Mouse (Mus musculus) layer of hippocampus, adult 8-10 months (tissue): Measurements from ENCODE around the gene Phpt1. TPM values are rescaled to one million over a fixed set of nuclear protein-coding genes. Genes with fewer than 3 reads are reported as not detected.

Experiments used
- DNase-seq, 2 experiments: peaks; one replicate each; pipeline ENCODE4 v3.0.0; 2022; ENCODE audit warnings: low spot score in 2 of 2
- total RNA-seq, 4 experiments: library from RNA; stranded (reverse); gene quantifications; 2 replicates each; pipeline ENCODE4 v1.2.4; 2022

Phpt1 gene
- total RNA-seq, 4 experiments from 2014 or later = 64.6 to 76.6 (median 69.6) TPM

DNA sequence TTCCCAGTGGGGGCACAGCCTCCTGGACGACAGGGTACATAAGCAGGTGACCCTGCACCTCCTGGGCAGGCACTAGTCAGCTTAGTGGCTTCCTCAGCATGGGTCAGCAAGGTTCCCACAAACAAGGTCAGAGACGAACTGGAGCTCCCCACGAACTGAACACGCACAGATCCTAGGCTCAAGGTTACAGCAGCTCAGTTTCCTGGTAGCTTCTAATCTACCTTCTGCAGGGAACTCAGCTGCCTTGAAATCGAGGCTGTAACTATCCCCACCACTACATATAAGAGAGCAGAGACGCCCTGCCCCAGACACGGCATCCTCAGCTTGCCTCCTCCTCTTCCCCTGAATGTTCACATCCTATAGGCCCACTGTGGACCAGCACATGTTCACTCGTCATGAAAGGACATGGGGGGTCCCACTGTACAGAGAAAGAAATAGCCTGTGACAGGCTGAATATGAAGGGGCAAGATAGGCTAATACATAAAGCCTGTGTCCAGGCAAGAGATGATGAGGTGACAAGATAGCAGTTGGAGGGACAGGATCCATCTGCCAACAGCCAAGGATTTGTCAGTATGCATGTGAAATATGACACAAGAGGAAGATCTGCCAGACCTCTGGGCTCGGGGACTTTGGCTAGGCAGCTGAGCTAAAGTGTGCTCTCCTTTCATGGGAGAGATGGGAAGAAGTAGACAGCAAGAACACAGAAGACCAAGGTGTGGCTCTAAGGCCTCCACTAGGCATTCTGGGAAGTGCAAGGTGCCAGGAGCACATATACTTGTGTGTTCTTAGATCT is 48.3 kb downstream of the Phpt1 start:
- no peak for DNase-seq

Other genes starting within 250 kb of the Phpt1 start
- gene Man1b1, start 242.9 kb downstream of the Phpt1 start, total RNA-seq = 10 to 100 TPM; 53.7 to 68.2 (median 59.6) TPM
- gene Dpp7, start 218.9 kb downstream of the Phpt1 start, total RNA-seq = 10 to 100 TPM; 38.9 to 52.9 (median 45.4) TPM
- gene Uap1l1, start 209.5 kb downstream of the Phpt1 start, total RNA-seq = 10 to 100 TPM; 12.0 to 28.7 (median 20.3) TPM
- gene Sapcd2, start 202.9 kb downstream of the Phpt1 start, total RNA-seq = 1 to 10 TPM; 2.4 to 4.6 (median 4.2) TPM
- gene Entpd2, start 179.3 kb downstream of the Phpt1 start, total RNA-seq = 10 to 100 TPM; 14.6 to 20.7 (median 16.8) TPM
- gene Npdc1, start 175.9 kb downstream of the Phpt1 start, total RNA-seq = 100 to 1,000 TPM; 390 to 435 (median 411) TPM
- under 1 TPM; 0.35 to 0.98 (median 0.44) TPM for gene Fut7, start 152.0 kb downstream of the Phpt1 start, total RNA-seq
- gene Abca2, start 146.5 kb downstream of the Phpt1 start, total RNA-seq = 100 to 1,000 TPM; 165 to 186 (median 183) TPM
- gene Clic3, start 118.4 kb downstream of the Phpt1 start, total RNA-seq = under 1 TPM in 2 of 4 experiments, not detected in 2; 0.43 to 0.92 TPM
- gene Paxx, start 114.1 kb downstream of the Phpt1 start, total RNA-seq = 10 to 100 TPM; 60.3 to 63.5 (median 61.8) TPM
- gene Ptgds, start 105.2 kb downstream of the Phpt1 start, total RNA-seq = 1,000 to 10,000 TPM in 3 of 4 experiments, 100 to 1,000 TPM in 1; 912 to 1,488 (median 1,209) TPM
- not detected for gene Lcn12, start 81.3 kb downstream of the Phpt1 start, total RNA-seq
- gene Fbxw5, start 74.5 kb downstream of the Phpt1 start, total RNA-seq = 100 to 1,000 TPM; 116 to 120 (median 118) TPM
- 1 to 10 TPM in 3 of 4 experiments, under 1 TPM in 1; 0.77 to 1.4 (median 1.2) TPM for gene C8g, start 73.5 kb downstream of the Phpt1 start, total RNA-seq
- gene Traf2, start 28.3 kb downstream of the Phpt1 start, total RNA-seq = 10 to 100 TPM; 10.1 to 12.1 (median 10.7) TPM
- gene Edf1, start 17.4 kb downstream of the Phpt1 start, total RNA-seq = 100 to 1,000 TPM; 124 to 203 (median 161) TPM
- gene Mamdc4, start 379 bp downstream of the Phpt1 start, total RNA-seq = 1 to 10 TPM in 3 of 4 experiments, under 1 TPM in 1; 0.96 to 3.8 (median 2.0) TPM
- gene Ajm1, start 6.5 kb upstream of the Phpt1 start, total RNA-seq = 100 to 1,000 TPM in 1 of 4 experiments, 10 to 100 TPM in 3; 82.9 to 103 (median 92.4) TPM
- 100 to 1,000 TPM; 127 to 168 (median 150) TPM for gene Rabl6, start 33.3 kb upstream of the Phpt1 start, total RNA-seq
- not detected for gene Ccdc183, start 42.5 kb upstream of the Phpt1 start, total RNA-seq
- gene Tmem141, start 46.8 kb upstream of the Phpt1 start, total RNA-seq = 10 to 100 TPM; 14.9 to 24.0 (median 16.6) TPM
- under 1 TPM; 0.45 to 0.80 (median 0.64) TPM for gene Fcna, start 52.8 kb upstream of the Phpt1 start, total RNA-seq
- gene Lcn8, start 77.9 kb upstream of the Phpt1 start, total RNA-seq = not detected
- gene Lcn5, start 82.7 kb upstream of the Phpt1 start, total RNA-seq = not detected
- not detected for gene Lcn6, start 101.6 kb upstream of the Phpt1 start, total RNA-seq
- not detected for gene Lcn10, start 107.5 kb upstream of the Phpt1 start, total RNA-seq
- not detected for gene Obp2a, start 124.8 kb upstream of the Phpt1 start, total RNA-seq
- 10 to 100 TPM; 72.4 to 98.0 (median 84.8) TPM for gene Bmyc, start 131.5 kb upstream of the Phpt1 start, total RNA-seq
- gene Obp2b, start 161.8 kb upstream of the Phpt1 start, total RNA-seq = under 1 TPM in 2 of 4 experiments, not detected in 2; 0.64 to 0.93 TPM
- gene Lcn3, start 190.3 kb upstream of the Phpt1 start, total RNA-seq = not detected
- not detected for gene Lcn11, start 201.8 kb upstream of the Phpt1 start, total RNA-seq
- gene Gm13539, start 207.0 kb upstream of the Phpt1 start, total RNA-seq = not detected
- not detected for gene Glt6d1, start 240.6 kb upstream of the Phpt1 start, total RNA-seq
- not detected for gene Lcn9, start 247.9 kb upstream of the Phpt1 start, total RNA-seq